Mouse (Mus musculus) lung, adult 18-20 months (tissue): ENCODE data around the gene Baiap2.

ENCODE experiments used
- DNase-seq, 2 experiments: peaks; one replicate each; pipeline ENCODE4 v3.0.0; 2022; ENCODE audit warnings: mixed read lengths in 2 of 2

The Baiap2 gene

GRCm38 (mm10) chr11:119981769-119982168 lies 39.2 kb downstream of the Baiap2 start:
- no peak for DNase-seq

- no peak for DNase-seq
Observed at GRCm38 (mm10) chr11:119982236-119982635, 39.7 kb downstream of the Baiap2 start.

- DNase-seq = no peak
Observed at GRCm38 (mm10) chr11:119983151-119983550, 40.6 kb downstream of the Baiap2 start.

- no peak for DNase-seq
Observed at GRCm38 (mm10) chr11:119986751-119987425, 44.3 kb downstream of the Baiap2 start.

GRCm38 (mm10) chr11:119987876-119988275 lies 45.3 kb downstream of the Baiap2 start:
- peak in 1 of 2 experiments; percentile 37 for DNase-seq

- DNase-seq = peak; percentile 43 to 67
Observed at GRCm38 (mm10) chr11:119988391-119988790, 45.8 kb downstream of the Baiap2 start.

GRCm38 (mm10) chr11:119989115-119989564 lies 46.6 kb downstream of the Baiap2 start:
- DNase-seq = peak; percentile 78 to 89

GRCm38 (mm10) chr11:119990658-119991337 lies 48.2 kb downstream of the Baiap2 start:
- DNase-seq = peak; percentile 48 to 78

- DNase-seq = peak; percentile 82 to 89
Observed at GRCm38 (mm10) chr11:119991338-119991678, 48.7 kb downstream of the Baiap2 start.

- DNase-seq = no peak
Observed at GRCm38 (mm10) chr11:119997351-119997750, 54.8 kb downstream of the Baiap2 start.

GRCm38 (mm10) chr11:120002041-120002440 lies 59.5 kb downstream of the Baiap2 start:
- no peak for DNase-seq

- DNase-seq = no peak
Observed at GRCm38 (mm10) chr11:120002634-120003220, 60.2 kb downstream of the Baiap2 start.

GRCm38 (mm10) chr11:120005434-120006317 lies 63.1 kb downstream of the Baiap2 start:
- no peak for DNase-seq

GRCm38 (mm10) chr11:120007496-120008080 lies 65.0 kb downstream of the Baiap2 start:
- DNase-seq = no peak

- DNase-seq = no peak
Observed at GRCm38 (mm10) chr11:120008501-120008900, 65.9 kb downstream of the Baiap2 start.

- DNase-seq = no peak
Observed at GRCm38 (mm10) chr11:120008956-120009355, 66.4 kb downstream of the Baiap2 start.

GRCm38 (mm10) chr11:120009937-120010336 lies 67.4 kb downstream of the Baiap2 start:
- no peak for DNase-seq

- no peak for DNase-seq
Observed at GRCm38 (mm10) chr11:120011114-120011760, 68.7 kb downstream of the Baiap2 start.

- no peak for DNase-seq
Observed at GRCm38 (mm10) chr11:120011761-120012560, 69.4 kb downstream of the Baiap2 start.

GRCm38 (mm10) chr11:120012702-120013101 lies 70.1 kb downstream of the Baiap2 start:
- no peak for DNase-seq

- DNase-seq = peak; percentile 77 to 80
Observed at GRCm38 (mm10) chr11:120013174-120013711, 70.7 kb downstream of the Baiap2 start.
